Mouse (Mus musculus) megakaryocyte progenitor cell, adult 5-6 weeks (primary cell): Measurements from ENCODE around the gene Mup19. TPM values are rescaled to one million over a fixed set of nuclear protein-coding genes. Genes with fewer than 3 reads are reported as not detected.
"Not testable (repeated sequence)": the region's sequence is repeated elsewhere in the genome, so short reads cannot be mapped to it uniquely, and the experiment has no call there.

Experiments used
- ATAC-seq: replicated peaks from 2 replicates; pipeline ENCODE4 v1.8.0; 2016; ENCODE audit warnings: mild to moderate bottlenecking, moderate TSS enrichment, inconsistent platforms; ENCODE audit not compliant: poor library complexity
- total RNA-seq, 2 experiments: library from RNA; stranded (forward) in 1 of 2; stranded (reverse) in 1 of 2; fragments of 157-497, 149-512 nt in 1 of 2; fragments of 200-1000 nt in 1 of 2; gene quantifications; 2 replicates each; pipeline versions ENCODE4 v1.2.3 to v1.2.4; 2015 to 2017

The Mup19 gene
- total RNA-seq (2015) (not detected in 2 replicates), total RNA-seq (2017) (not detected in 2 replicates)

DNA sequence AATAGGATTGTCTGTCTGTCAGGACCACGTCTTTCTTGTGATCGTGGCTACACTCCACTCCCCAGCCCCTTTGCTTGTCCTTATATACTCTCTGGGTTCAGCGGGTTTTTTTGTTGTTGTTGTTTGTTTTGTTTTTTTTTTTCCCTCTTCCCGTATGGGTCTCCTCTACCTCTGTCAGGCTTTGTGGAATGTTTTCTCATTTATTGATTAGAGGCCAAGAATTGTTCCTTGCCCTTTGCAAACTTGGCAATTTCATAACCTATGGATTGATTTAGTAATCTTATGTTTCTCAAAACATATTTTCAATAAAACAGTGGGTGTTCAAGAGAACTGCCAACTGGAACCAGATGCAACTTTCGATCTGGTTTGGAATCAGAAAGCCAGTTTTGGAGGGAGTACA lies at the start of gene Mup19:
Gene Mup19 (minus strand): TSS at position 101 of the 400 bp plus-strand sequence.
- not testable (repeated sequence) for ATAC-seq

DNA sequence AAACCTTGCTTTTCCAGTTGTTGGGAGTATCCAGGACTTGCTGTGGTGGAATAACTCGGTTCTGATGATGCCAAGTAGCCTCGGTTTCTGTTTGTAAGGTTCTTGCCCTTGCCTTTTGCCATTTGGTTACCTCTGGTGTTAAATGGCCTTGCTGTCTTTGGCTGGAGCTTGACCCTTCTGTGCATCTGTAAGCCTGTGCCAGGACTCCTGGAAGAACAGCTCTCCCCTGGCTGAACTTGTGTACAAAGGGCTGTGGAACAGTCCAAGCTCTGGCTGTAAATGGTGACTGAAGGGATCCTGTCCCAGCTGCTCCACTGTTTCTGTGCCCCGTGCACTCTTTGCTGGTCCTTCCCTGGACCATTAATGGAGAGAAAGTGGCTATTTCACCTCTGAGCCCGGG lies 47.1 kb upstream of the Mup19 start:
- no peak for ATAC-seq

DNA sequence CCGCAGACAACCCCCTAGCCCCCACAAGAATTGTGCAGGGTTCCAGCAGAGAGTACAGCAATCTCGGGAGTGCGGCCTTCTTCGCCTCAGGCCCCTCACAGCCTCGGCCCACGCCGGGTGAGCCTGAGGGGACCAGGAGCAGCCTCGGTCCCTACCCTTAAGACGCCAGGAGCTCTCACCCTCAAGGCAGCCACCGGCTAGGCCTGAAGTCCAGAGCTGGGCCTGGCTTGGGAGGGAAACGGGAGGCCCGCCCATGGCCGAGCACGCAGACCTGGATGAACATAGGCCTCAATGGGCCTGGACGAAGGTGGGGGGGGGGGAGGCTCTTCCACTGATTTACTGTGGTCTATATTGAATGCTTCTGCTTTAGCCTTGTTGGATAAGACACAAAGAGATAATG lies 41.1 kb upstream of the Mup19 start:
- ATAC-seq, result no peak

DNA sequence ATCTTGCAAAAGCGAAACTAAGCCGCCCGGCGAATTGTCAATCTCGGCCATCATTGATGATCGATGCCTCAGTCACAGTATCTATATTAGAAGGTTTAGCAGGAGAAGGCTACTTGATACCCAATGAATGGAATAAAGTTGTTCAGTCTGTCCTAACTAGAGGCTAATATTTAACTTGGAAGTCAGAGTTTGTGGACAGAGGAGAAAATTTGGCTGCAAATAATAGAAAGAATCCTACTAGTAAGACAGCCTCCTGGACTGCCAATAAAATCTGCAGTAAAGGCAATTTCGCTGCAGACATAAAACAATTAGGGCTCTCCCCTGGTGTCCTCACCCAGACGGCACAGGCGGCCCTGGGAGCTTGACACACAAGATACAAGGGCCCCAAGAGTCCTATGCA lies 40.5 kb upstream of the Mup19 start:
- ATAC-seq, result not testable (repeated sequence)

DNA sequence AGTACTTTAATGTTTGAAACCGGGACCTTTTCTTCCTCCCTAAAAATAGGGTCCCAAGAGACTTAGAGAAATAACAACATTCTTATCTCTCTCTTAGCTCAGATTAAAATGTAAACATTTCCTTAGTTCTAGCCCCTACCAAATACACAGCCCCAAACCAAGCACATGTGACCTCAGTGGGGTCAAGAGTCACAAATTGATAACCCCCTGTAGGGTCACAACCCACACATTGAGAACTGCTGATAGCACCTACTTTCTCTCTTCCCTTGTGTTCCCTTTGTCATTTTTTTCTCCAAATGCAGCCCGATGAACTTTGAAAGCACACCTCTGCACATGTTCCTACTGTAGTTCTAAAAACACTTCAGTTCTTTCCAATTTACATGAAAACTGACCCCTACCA lies 33.5 kb upstream of the Mup19 start:
- no peak for ATAC-seq

DNA sequence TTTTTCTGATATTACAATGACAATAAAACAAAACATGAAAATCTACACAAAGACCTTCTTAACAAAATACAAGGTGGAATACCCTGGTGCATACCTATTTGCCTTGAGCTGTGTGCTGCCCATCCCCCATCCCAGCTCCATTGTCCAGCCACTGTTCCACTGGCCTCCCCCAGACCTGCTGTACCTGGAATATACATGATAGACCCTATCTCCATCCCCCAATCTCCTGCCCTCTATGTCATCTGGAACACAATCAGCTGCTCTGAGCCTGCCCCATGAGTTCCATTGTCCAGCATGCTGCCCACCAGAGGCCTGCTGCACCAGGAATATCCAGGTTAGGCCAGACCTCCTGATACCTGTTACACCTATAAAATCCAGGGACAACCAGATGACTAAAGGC lies 31.4 kb upstream of the Mup19 start:
- no peak for ATAC-seq

DNA sequence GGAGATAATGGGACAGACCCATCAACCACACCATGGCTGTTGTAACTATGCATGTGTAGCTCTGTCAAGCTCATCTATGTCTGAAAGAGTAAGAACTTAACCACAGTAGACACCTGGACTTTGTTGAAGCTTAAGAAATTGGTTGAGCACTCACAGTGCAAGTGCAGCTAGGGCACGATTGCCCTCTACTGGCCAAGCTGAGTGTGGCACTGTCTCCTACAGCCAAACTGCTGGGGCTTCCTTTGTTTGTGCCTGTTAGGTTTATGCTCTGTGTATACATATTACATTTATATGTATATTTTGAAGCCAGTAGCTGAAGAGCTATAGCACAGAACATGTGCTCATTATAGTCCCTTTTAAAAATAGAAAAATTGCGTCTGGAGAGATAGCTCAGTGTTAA lies 29.1 kb upstream of the Mup19 start:
- ATAC-seq, result not testable (repeated sequence)

DNA sequence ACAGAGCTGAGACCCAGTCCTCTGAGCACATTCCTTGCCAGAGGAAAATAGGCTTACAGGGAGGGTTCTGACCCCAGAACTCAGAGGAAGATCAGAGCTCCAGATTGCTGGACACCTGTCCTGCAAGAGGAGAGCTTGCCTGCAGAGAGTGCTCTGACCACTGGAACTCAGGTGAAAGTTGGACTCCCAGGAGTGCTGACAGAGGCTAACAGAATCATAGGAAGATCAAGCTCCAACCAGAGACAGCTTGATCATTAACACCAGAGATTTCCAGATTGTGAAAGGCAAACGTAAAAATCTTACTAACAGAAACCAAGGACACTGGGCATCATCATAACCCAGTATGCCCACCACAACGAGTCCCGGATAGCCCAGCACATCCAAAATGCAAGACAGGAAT lies 26.9 kb upstream of the Mup19 start:
- ATAC-seq, result not testable (repeated sequence)

DNA sequence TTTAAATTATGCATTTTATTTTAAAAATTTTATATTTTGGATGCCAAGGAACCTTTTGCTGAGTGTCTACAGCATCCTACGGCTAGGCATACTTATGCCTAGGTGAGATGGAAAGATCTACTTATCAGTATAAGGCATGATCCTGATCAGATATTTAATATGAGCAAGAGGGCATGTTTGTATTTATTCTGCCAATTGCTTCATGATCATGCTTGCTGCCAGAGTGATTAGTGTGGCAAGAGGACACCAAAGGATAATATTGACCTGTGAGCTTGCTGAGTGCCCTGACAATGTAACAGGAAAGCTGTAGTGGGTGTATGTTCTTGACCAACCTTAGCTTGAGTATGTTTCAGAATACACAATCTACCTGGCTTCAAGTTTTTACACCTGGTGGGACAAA lies 7.6 kb upstream of the Mup19 start:
- ATAC-seq, result not testable (repeated sequence)

DNA sequence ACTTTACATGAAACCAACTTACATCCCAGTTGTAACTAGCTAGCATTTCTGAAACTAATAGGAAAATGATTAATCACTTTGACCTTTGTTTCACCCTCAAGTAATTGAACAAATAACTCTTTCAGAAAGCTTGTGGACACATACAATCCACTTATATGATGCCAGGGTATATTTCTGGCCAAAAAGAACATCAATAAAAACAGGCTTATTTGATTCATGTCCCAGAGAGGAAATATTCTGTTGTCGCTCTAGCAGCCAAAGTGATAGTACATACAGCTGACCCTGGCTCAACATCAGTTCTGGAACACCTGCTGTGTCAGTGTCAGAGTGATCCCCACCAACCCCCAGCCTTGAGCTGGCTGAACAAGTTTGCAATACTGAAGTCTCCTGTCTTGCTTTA lies 2.2 kb upstream of the Mup19 start:
- ATAC-seq, result not testable (repeated sequence)

Other genes with a start within 250 kb of the Mup19 start
- not detected in 2 replicates for gene Mup17, start 186.4 kb downstream of the Mup19 start, total RNA-seq (2015)
- not detected in 2 replicates for gene Mup17, start 186.4 kb downstream of the Mup19 start, total RNA-seq (2017)
- gene Mup18, start 108.1 kb downstream of the Mup19 start, total RNA-seq (2015), result not detected in 2 replicates
- gene Mup18, start 108.1 kb downstream of the Mup19 start, total RNA-seq (2017), result not detected in 2 replicates
- not detected in 2 replicates for gene Mup5, start 53.0 kb upstream of the Mup19 start, total RNA-seq (2015)
- not detected in 2 replicates for gene Mup5, start 53.0 kb upstream of the Mup19 start, total RNA-seq (2017)